Mouse (Mus musculus) CH12.LX (cell line): ENCODE results near the gene Hist1h2ae.

Experiments used
- CHD1 ChIP-seq: IDR thresholded peaks from 2 replicates; pipeline ENCODE4 v1.6.1; 2012; ENCODE audit warnings: low read depth, low read length, improper control_type of control experiment, inconsistent platforms
- CTCF ChIP-seq, 2 experiments: IDR thresholded peaks in 1 of 2; conservative IDR thresholded peaks in 1 of 2; 2 replicates each; pipeline ENCODE4 v1.5.1; 2011 to 2012; ENCODE audit warnings: low read depth in 2 of 2, low read length in 2 of 2, improper control_type of control experiment in 1 of 2, inconsistent platforms in 1 of 2, mild to moderate bottlenecking in 1 of 2, moderate library complexity in 1 of 2
- ZKSCAN1 ChIP-seq: IDR thresholded peaks from 2 replicates; pipeline ENCODE4 v1.6.1; 2012; ENCODE audit warnings: low read depth, inconsistent platforms, low read length, improper control_type of control experiment, borderline replicate concordance

DNA sequence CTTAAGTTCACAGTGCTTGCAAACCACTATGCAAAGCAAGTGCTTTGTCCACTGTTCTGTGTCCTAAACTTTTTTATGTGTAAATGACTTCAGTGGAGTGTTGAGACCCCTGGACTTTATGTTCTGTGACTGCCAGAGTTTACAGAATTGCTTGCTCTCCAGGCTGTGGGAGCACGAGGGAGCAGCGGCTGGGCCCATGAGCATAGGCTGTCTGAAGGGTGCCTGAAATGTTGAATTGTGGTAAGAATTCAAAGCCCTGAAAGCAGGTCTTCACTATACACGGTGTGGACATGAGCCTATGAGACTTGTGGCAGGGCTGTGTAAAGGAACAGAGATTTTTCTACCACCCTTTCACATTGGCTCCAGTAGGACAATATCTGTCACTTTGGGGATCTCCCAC, 40.6 kb upstream of the Hist1h2ae start:
- no peak for TF ChIP-seq CHD1
- no peak for TF ChIP-seq ZKSCAN1
- TF ChIP-seq CTCF (conservative IDR thresholded peaks at IDR 0.05 in 1 of 2, IDR thresholded peaks at IDR 0.05 in 1 of 2; ENCODE audit: low read depth in 2 of 2, low read length in 2 of 2), result no peak
